Mouse (Mus musculus): ENCODE measurements at regions not wholly inside any gene's neighbourhood (a gene's known extent, or its start where the extent isn't known, plus 50 kb on each side); places are given as distances from the start of the nearest gene placed in this dataset.

DNA sequence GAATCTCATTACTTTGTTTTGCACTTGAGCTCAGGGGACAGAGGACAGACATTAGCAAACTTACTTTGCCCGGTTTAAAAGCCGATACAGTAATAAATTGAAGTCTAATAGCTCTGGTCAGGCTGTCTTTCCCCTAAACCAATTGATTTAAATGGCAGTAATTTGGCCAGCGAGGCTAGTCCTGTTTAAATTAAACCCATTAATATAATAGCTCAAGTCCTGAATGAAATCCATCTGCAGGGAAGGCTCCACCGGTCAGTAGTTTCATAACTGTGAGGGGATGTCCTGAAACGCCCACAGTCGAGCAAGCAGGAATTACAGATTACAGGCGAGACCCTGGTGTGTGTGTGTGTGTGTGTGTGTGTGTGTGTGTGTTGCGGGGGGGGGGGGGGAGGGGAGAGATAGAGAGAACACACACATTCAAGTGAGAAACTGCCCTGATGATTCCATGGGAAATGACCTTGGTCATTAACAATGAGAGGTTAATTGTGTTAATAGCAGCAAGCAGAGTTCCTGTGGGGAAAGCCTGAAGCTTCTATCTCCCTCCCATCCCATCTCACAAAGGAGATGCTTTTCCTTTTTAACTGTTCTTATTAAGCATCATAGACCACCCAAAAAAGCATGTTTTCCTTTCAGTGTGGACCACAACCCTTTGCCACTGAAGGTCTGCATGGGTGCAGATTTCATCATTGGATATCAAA lies 294.0 kb upstream of the Tle4 start:
- H3K4me3 ChIP-seq (replicated peaks), result no peak overlapping the region
- H3K4me2 ChIP-seq, result peak overlapping the region; percentile 55
- no peaks in the 10 kb centered on the region for H3K36me3 ChIP-seq
- H3K27ac ChIP-seq (replicated peaks), result peak overlapping the region; percentile 77
- H3K9me3 ChIP-seq (replicated peaks), result no peaks in the 10 kb centered on the region
- no peak overlapping the region for H3K9ac ChIP-seq (replicated peaks)
- peaks cover 39% of the 10 kb centered on the region for H3K4me1 ChIP-seq
- peaks cover 20% of the 10 kb centered on the region for H3K27me3 ChIP-seq (replicated peaks)
- no peak for ATAC-seq (ENCODE audit: low FRiP score)
- 4% methylated on average over 7 of the region's 8 CpGs for WGBS

DNA sequence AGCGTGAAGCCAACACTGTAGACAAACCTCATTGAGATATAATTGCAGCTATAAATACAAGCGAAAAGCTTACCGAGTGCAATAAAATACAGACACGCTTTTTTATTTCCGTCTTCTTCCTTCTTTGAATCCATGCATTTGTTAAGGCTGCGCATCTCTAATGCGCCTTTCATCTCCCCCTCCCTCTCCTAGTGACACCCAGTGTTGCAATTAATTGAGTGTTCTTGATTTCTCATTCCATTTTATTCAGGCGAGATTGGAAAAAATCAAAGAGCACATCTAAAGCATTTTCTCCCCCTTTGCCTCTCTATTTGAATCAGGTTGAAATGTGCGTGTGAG lies 293.2 kb upstream of the Tle4 start:
- Histone ChIP-seq H3K4me3 (replicated peaks) (peak overlapping the region; percentile 22; the same call in 1 of the 2 replicates), H3K4me1 (peaks cover 39% of the 10 kb centered on the region), H3K9me3 (replicated peaks) (no peaks in the 10 kb centered on the region), H3K4me2 (peak overlapping the region; percentile 55), H3K27me3 (replicated peaks) (peaks cover 19% of the 10 kb centered on the region), H3K36me3 (no peaks in the 10 kb centered on the region), H3K27ac (replicated peaks) (peak overlapping the region; percentile 77), H3K9ac (replicated peaks) (peak overlapping the region; percentile 24; the same call in 1 of the 2 replicates)
- ATAC-seq (ENCODE audit: low FRiP score), result no peak
- 1% methylated on average over 9 of the region's 9 CpGs for WGBS

DNA sequence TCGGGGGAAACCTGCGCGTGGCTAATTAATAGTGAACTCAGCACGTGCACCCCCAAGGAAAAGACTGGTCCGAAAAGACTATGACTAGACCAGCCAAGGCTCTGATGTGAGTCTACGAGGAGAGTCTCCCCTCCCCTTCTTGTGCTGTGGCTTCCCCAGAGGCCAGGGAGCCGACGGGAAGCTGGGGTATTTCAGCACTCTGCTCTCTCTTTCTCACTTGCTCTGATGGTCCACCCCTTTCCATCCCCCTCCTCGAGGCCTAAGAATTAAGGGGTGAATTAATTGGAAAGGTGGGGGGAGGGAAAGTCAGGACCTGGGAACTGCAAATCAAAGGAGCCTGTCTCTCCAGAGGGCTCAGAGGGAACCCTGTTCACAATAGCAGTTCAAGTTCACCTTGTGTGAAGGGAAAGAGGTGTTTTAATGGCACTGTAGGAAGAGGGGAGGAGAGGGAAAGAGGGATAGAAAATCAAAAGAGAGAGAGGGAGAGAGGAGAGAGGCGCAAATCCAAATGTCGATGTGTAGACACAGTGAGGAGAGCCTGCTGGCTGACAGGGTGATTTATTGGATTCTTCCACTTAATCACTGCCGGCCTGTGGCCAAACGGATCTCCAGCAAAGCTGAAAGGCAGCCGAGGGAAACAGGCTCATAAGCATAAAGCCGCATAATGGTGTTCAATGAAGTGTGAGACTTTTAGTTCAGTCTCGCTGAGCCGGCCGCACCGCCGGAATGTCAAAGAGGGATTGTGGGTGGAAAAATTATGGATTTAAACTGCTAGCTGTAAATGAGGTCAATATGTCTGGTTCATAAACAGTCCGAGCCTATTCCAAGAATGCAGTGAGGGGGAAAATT lies 292.6 kb upstream of the Tle4 start:
- 2% methylated on average over 21 of the region's 21 CpGs for WGBS
- Histone ChIP-seq H3K9me3 (replicated peaks) (no peaks in the 10 kb centered on the region), H3K9ac (replicated peaks) (peak overlapping the region; percentile 24; the same call in 1 of the 2 replicates), H3K27me3 (replicated peaks) (peaks cover 13% of the 10 kb centered on the region), H3K4me3 (replicated peaks) (peak overlapping the region; percentile 22; the same call in 1 of the 2 replicates), H3K4me1 (peaks cover 39% of the 10 kb centered on the region), H3K4me2 (peak overlapping the region; percentile 55), H3K27ac (replicated peaks) (peak overlapping the region; percentile 77), H3K36me3 (no peaks in the 10 kb centered on the region)
- ATAC-seq (ENCODE audit: low FRiP score), result peak; percentile 88

DNA sequence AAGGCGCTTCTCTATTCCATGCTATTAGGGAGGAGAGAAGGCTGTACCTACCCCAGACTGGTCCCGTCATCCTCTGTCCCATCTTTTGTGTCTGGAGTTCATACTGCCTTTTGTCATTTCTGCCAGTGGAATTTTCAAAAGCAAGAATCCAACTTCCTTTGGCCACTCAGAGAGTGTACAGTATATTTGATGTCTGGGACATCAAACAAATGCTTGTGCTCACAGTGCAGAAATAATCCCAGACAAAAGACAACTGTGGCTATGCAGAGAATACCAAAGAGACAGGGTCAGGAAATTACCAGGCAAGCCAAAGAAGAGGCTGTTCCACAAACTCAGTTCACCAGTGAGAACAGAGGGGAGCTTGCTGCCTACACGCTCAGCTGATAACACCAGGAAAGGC lies 291.9 kb upstream of the Tle4 start:
- peaks cover 42% of the 10 kb centered on the region for H3K4me1 ChIP-seq

DNA sequence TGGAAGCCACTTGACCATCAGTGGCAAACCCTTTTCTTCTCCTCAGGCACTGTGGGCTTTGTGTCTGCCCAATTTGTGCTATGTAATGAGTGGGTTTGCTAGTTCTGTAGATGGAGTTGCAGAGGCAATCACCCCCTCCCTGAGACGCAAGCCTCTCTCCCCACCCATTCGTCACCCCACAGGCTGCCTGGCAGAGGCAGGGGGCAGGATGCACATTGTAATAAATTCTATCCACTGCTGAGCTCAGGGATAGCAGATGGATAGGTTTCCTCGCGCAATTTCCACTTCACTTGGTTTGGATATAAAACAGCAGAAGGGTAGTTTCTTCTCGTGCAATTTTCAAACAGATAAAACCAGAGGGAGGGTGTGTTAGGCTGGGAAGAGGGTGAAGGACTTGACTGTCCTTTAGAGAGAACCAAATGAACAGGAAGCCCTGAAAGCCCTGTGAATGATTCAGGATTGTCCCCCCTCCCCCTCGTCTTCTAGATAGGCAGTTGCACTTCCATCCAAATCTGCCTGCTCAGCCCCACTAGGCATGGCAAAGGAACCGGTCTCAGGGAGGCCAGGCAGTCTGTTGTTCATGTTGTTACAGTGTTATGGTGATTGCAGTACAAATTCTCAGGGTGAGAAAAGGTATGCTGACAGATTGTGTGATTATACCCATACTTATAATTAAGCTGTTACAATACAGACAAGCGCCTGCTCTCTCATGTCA lies 286.0 kb upstream of the Tle4 start:
- Histone ChIP-seq H3K4me3 (replicated peaks) (no peak overlapping the region), H3K4me1 (peaks cover 20% of the 10 kb centered on the region), H3K9ac (replicated peaks) (0 out of 2 replicates have a peak overlapping the region, but pooled peaks have one; percentile 14), H3K9me3 (replicated peaks) (no peaks in the 10 kb centered on the region), H3K27ac (replicated peaks) (peak overlapping the region; percentile 38; the same call in 1 of the 2 replicates), H3K27me3 (replicated peaks) (peaks cover 17% of the 10 kb centered on the region; the same call in 1 of the 2 replicates), H3K36me3 (no peaks in the 10 kb centered on the region), H3K4me2 (peak overlapping the region; percentile 8; the same call in 1 of the 2 replicates)
- 18% methylated on average over 8 of the region's 8 CpGs for WGBS
- peak; percentile 77 for ATAC-seq (ENCODE audit: low FRiP score)

More for the DNA sequence above, 291.9 kb upstream of the Tle4 start:
- H3K27ac ChIP-seq (replicated peaks), result peak overlapping the region; percentile 77
- H3K27me3 ChIP-seq (replicated peaks), result peaks cover 11% of the 10 kb centered on the region; the same call in 1 of the 2 replicates
- no peaks in the 10 kb centered on the region for H3K36me3 ChIP-seq
- ATAC-seq (ENCODE audit: low FRiP score), result no peak
- 27% methylated on average over 3 of the region's 3 CpGs for WGBS
- H3K4me3 ChIP-seq (replicated peaks), result no peak overlapping the region
- H3K4me2 ChIP-seq, result peak overlapping the region; percentile 55
- no peaks in the 10 kb centered on the region for H3K9me3 ChIP-seq (replicated peaks)
- no peak overlapping the region for H3K9ac ChIP-seq (replicated peaks)

DNA sequence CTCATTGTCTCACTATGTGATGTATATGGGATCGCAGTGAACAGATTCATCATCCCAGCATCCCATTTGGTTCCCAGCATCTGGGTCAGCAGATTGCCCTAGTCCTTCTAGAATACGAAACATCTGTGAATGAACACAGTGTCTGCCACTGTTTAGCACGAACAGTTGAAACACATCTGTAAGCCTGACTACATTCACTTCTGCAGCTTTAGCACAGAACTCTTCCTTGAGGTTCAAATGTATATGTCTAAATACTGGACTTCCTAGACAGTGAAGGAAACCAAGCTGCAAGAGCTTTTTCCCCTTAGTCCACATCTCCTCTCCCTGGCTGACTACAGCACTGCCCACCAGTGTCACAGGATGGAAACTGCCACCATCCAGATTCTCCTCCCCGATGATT lies 283.0 kb upstream of the Tle4 start:
- peaks cover 17% of the 10 kb centered on the region for H3K4me1 ChIP-seq
- WGBS, result 85% methylated on average over 4 of the region's 4 CpGs
- no peak overlapping the region for H3K9ac ChIP-seq (replicated peaks)
- H3K27me3 ChIP-seq (replicated peaks), result peaks cover 6% of the 10 kb centered on the region; the same call in 1 of the 2 replicates
- no peak overlapping the region for H3K4me2 ChIP-seq
- H3K4me3 ChIP-seq (replicated peaks), result no peak overlapping the region
- H3K36me3 ChIP-seq, result no peaks in the 10 kb centered on the region
- ATAC-seq (ENCODE audit: low FRiP score), result no peak
- no peaks in the 10 kb centered on the region for H3K9me3 ChIP-seq (replicated peaks)
- H3K27ac ChIP-seq (replicated peaks), result no peak overlapping the region

DNA sequence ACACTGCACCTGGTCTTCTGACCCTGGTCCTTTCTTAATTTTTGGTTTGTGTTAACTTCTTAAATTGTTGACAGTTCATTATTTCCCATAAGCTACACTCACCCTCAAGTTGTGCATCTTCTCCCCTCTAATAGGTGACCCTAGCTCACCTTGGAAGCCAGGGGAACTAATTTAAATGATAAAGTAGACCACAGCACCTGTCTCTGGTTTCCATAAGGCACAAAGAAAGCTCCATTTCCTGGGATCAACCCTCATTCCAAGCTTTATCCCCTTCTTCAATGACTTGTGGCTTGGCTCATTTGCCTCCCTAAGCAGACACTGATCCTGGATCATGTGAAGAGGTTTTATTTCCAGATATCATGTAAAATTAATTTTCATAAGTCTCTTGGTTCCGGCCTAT lies 276.1 kb upstream of the Tle4 start:
- peaks cover 15% of the 10 kb centered on the region for H3K4me1 ChIP-seq
- no peaks in the 10 kb centered on the region for H3K36me3 ChIP-seq
- WGBS, result 92% methylated on average over 1 of the region's 1 CpGs
- H3K4me3 ChIP-seq (replicated peaks), result no peak overlapping the region
- no peak overlapping the region for H3K27ac ChIP-seq (replicated peaks)
- no peaks in the 10 kb centered on the region for H3K9me3 ChIP-seq (replicated peaks)
- H3K9ac ChIP-seq (replicated peaks), result no peak overlapping the region
- ATAC-seq (ENCODE audit: low FRiP score), result no peak
- H3K27me3 ChIP-seq (replicated peaks), result no peaks in the 10 kb centered on the region
- H3K4me2 ChIP-seq, result no peak overlapping the region

DNA sequence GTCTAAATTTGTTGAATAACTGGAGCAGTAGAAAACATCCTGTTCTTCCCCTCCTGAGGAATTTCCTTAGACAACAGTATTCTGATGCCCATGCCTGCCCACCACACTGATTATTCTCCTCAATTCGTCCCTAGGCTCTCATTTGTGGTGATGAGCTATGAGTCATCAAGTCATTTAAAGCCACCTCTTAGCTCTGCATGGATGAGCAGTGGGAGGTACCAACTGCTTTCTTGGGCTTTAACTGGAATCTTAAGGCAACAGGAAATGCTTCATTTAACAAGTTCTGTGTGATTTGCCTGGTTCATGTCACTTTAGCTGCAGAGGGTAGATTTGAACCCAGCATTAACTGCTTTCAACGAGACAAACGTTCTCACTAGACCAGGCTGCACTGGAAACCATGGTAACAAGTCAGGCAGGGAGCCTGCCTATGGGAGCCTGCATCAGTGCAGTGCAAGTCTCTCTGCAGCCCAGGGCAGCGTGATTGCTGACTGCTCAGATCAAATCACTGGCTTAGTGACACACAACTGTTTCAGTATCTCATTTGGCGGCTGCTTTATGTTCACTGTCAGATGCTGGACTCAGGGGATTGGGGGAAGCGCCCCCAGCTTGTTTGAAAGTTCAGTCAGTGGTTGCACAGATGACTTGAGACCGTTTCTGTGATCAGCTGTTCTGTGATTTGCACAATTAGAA lies 273.5 kb upstream of the Tle4 start:
- H3K27me3 ChIP-seq (replicated peaks), result no peaks in the 10 kb centered on the region
- no peak overlapping the region for H3K27ac ChIP-seq (replicated peaks)
- WGBS, result 8% methylated on average over 7 of the region's 7 CpGs
- peak; percentile 90 for ATAC-seq (ENCODE audit: low FRiP score)
- no peak overlapping the region for H3K4me3 ChIP-seq (replicated peaks)
- H3K9ac ChIP-seq (replicated peaks), result no peak overlapping the region
- no peak overlapping the region for H3K4me2 ChIP-seq
- no peaks in the 10 kb centered on the region for H3K9me3 ChIP-seq (replicated peaks)
- H3K4me1 ChIP-seq, result peaks cover 15% of the 10 kb centered on the region
- H3K36me3 ChIP-seq, result no peaks in the 10 kb centered on the region

DNA sequence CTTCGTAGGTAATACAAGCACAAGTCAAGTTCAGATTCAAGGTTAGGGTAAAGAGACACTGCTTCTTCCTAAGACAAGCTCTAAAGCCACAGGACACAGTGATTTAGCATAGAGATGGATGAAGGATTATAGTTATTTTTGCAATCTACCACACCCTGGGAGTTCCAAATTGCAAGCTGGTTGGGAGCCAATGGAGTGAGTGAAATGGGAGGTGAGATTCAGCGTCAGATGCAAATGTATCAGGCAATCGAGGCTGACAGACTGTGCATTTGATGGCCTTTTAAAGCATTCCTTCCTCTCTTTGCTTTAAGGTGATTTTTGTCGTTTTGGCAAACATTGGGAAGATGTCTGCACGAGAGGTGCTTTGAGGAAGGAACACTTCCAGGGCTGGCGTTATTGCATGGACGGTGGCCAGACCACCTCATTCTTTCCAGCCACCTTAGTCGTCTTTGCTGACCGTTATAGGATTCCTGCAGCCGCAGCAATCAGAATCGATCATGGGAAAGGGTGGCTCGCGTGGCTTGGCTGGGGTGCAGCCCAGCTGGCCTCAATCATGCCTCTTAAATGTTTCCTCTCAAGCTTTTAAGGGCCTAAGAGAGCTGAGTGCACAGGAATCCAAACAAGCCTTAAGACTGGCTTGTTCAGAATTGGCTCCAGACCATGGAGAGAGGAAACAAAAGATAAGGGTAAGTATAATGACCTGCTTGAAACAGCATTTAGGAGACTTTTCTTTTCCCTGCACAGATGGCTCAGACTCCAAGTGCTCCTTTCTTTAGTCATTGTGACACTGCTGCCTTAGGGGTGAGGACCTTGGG lies 265.0 kb upstream of the Tle4 start:
- Histone ChIP-seq H3K27ac (replicated peaks) (no peak overlapping the region), H3K9ac (replicated peaks) (no peak overlapping the region), H3K36me3 (no peaks in the 10 kb centered on the region), H3K27me3 (replicated peaks) (no peaks in the 10 kb centered on the region; the same call in 1 of the 2 replicates), H3K9me3 (replicated peaks) (peaks cover 4% of the 10 kb centered on the region; the same call in 1 of the 2 replicates), H3K4me1 (peaks cover 7% of the 10 kb centered on the region; the same call in 1 of the 2 replicates), H3K4me3 (replicated peaks) (no peak overlapping the region), H3K4me2 (no peak overlapping the region)
- 26% methylated on average over 13 of the region's 13 CpGs for WGBS
- ATAC-seq (ENCODE audit: low FRiP score), result no peak

DNA sequence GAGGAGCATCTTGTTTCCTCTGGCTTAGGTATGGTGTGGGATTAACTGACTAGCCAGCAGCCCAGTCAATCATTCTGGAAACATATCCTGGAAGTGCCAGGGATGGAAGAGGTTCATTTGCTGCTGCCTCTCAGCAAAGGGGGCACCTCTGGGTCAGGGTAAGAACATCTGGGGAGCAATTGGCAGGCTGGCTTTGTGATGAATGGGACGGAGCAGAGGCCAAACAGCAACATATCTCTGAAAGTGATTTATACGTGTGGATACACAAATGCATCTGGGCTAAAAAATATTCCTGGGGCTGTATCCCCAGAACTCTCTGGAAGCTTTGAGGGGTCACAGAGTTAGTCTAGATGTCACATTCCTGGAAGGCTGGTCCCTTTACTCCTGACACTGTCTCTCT lies 257.2 kb upstream of the Tle4 start:
- peaks cover 4% of the 10 kb centered on the region; the same call in 1 of the 2 replicates for H3K9me3 ChIP-seq (replicated peaks)
- no peak overlapping the region for H3K4me2 ChIP-seq
- no peak for ATAC-seq (ENCODE audit: low FRiP score)
- H3K27me3 ChIP-seq (replicated peaks), result no peaks in the 10 kb centered on the region
- H3K36me3 ChIP-seq, result no peaks in the 10 kb centered on the region
- no peak overlapping the region for H3K27ac ChIP-seq (replicated peaks)
- 68% methylated on average over 2 of the region's 2 CpGs for WGBS
- no peak overlapping the region for H3K4me3 ChIP-seq (replicated peaks)
- H3K4me1 ChIP-seq, result no peaks in the 10 kb centered on the region
- no peak overlapping the region for H3K9ac ChIP-seq (replicated peaks)

Measured in neural tube, embryonic 15.5 days (tissue).